Mouse (Mus musculus): ENCODE measurements around the gene Zdhhc19. TPM values are rescaled to one million over a fixed set of nuclear protein-coding genes. Genes with fewer than 3 reads are reported as not detected.
A peak's percentile ranks its signal among the peaks of the same experiment; 100 is the strongest.

Zdhhc19 gene
- total RNA-seq, 1 experiment, result not detected

- H3K9ac ChIP-seq (ENCODE audit: insufficient read depth, low read depth, low read length, poor library complexity, severe bottlenecking), result no peak overlapping the region
- in situ Hi-C loops (cut with MboI; ENCODE audit: low sequenced_read_pairs in 2 of 2, unreplicated experiment in 2 of 2), result no loop called here
- no peak for DNase-seq (ENCODE audit: low read depth, low spot score)
- H3K9me3 ChIP-seq (ENCODE audit: control insufficient read depth, insufficient read depth, low read depth, low read length), result no peaks in the 10 kb centered on the region
- no peak for TF ChIP-seq HCFC1 (IDR thresholded peaks at IDR 0.05; ENCODE audit: borderline replicate concordance, insufficient read depth, low read length)
- TF ChIP-seq MAFK (IDR thresholded peaks at IDR 0.05; ENCODE audit: insufficient read depth, low read depth, low read length), result no peak
- no peak for TF ChIP-seq ZNF384 (IDR thresholded peaks at IDR 0.05; ENCODE audit: low read depth, low read length)
- TF ChIP-seq CHD2 (IDR thresholded peaks at IDR 0.05; ENCODE audit: low read depth, low read length), result no peak
- no peak for TF ChIP-seq ZC3H11A (IDR thresholded peaks at IDR 0.05; ENCODE audit: borderline replicate concordance, low read depth, low read length)
- H3K4me1 ChIP-seq (ENCODE audit: control insufficient read depth in 2 of 2, insufficient read depth in 2 of 2, low read length in 2 of 2, poor library complexity in 1 of 2), result peaks cover 2 to 4% of the 10 kb centered on the region in 2 experiments; a peak in 2 of 4 replicates
- no peaks in the 10 kb centered on the region for H3K36me3 ChIP-seq (ENCODE audit: control insufficient read depth, insufficient read depth, low read length, poor library complexity, severe bottlenecking)
- H3K27ac ChIP-seq (ENCODE audit: insufficient read depth, low read depth, low read length, poor library complexity, severe bottlenecking), result no peak overlapping the region
- peak overlapping the region in 1 of 2 experiments; percentile 33; a peak in 1 of 4 replicates for H3K4me3 ChIP-seq (ENCODE audit: insufficient read depth in 1 of 2, low read depth in 1 of 2, low read length in 2 of 2, poor library complexity in 1 of 2, severe bottlenecking in 1 of 2)
Observed at GRCm38 (mm10) chr16:32597909-32598381, 101.9 kb downstream of the Zdhhc19 start.

- in situ Hi-C loops (cut with MboI; ENCODE audit: low sequenced_read_pairs in 2 of 2, unreplicated experiment in 2 of 2), result no loop called here
- no peak overlapping the region for H3K4me3 ChIP-seq (ENCODE audit: insufficient read depth in 1 of 2, low read depth in 1 of 2, low read length in 2 of 2, poor library complexity in 1 of 2, severe bottlenecking in 1 of 2)
Observed at GRCm38 (mm10) chr16:32599151-32599550, 103.1 kb downstream of the Zdhhc19 start.

GRCm38 (mm10) chr16:32602193-32602685 lies 106.2 kb downstream of the Zdhhc19 start:
- Histone ChIP-seq H3K4me3 (ENCODE audit: insufficient read depth in 1 of 2, low read depth in 1 of 2, low read length in 2 of 2, poor library complexity in 1 of 2, severe bottlenecking in 1 of 2) (no peak overlapping the region), H3K36me3 (ENCODE audit: control insufficient read depth, insufficient read depth, low read length, poor library complexity, severe bottlenecking) (no peaks in the 10 kb centered on the region), H3K27ac (ENCODE audit: insufficient read depth, low read depth, low read length, poor library complexity, severe bottlenecking) (no peak overlapping the region), H3K9ac (ENCODE audit: insufficient read depth, low read depth, low read length, poor library complexity, severe bottlenecking) (no peak overlapping the region), H3K9me3 (ENCODE audit: control insufficient read depth, insufficient read depth, low read depth, low read length) (no peaks in the 10 kb centered on the region), H3K4me1 (ENCODE audit: control insufficient read depth in 2 of 2, insufficient read depth in 2 of 2, low read length in 2 of 2, poor library complexity in 1 of 2) (peaks cover 2 to 4% of the 10 kb centered on the region in 2 experiments; a peak in 2 of 4 replicates)
- in situ Hi-C loops (cut with MboI; ENCODE audit: low sequenced_read_pairs in 2 of 2, unreplicated experiment in 2 of 2), result loop anchor here in 1 of 2 experiments (10.0 kb wide), 1 partner anchor 87 kb away; no protein-coding TSS in a partner anchor
- DNase-seq (ENCODE audit: low read depth, low spot score), result no peak
- TF ChIP-seq HCFC1 (IDR thresholded peaks at IDR 0.05; ENCODE audit: borderline replicate concordance, insufficient read depth, low read length) (no peak), ZC3H11A (IDR thresholded peaks at IDR 0.05; ENCODE audit: borderline replicate concordance, low read depth, low read length) (no peak), MAFK (IDR thresholded peaks at IDR 0.05; ENCODE audit: insufficient read depth, low read depth, low read length) (no peak), CHD2 (IDR thresholded peaks at IDR 0.05; ENCODE audit: low read depth, low read length) (no peak), ZNF384 (IDR thresholded peaks at IDR 0.05; ENCODE audit: low read depth, low read length) (no peak)

More at GRCm38 (mm10) chr16:32599151-32599550, 103.1 kb downstream of the Zdhhc19 start:
- Histone ChIP-seq H3K9ac (ENCODE audit: insufficient read depth, low read depth, low read length, poor library complexity, severe bottlenecking) (no peak overlapping the region), H3K4me1 (ENCODE audit: control insufficient read depth in 2 of 2, insufficient read depth in 2 of 2, low read length in 2 of 2, poor library complexity in 1 of 2) (peaks cover 2 to 4% of the 10 kb centered on the region in 2 experiments; a peak in 2 of 4 replicates), H3K27ac (ENCODE audit: insufficient read depth, low read depth, low read length, poor library complexity, severe bottlenecking) (no peak overlapping the region), H3K36me3 (ENCODE audit: control insufficient read depth, insufficient read depth, low read length, poor library complexity, severe bottlenecking) (no peaks in the 10 kb centered on the region), H3K9me3 (ENCODE audit: control insufficient read depth, insufficient read depth, low read depth, low read length) (no peaks in the 10 kb centered on the region)
- TF ChIP-seq MAFK (IDR thresholded peaks at IDR 0.05; ENCODE audit: insufficient read depth, low read depth, low read length) (no peak), CHD2 (IDR thresholded peaks at IDR 0.05; ENCODE audit: low read depth, low read length) (no peak), ZNF384 (IDR thresholded peaks at IDR 0.05; ENCODE audit: low read depth, low read length) (no peak), HCFC1 (IDR thresholded peaks at IDR 0.05; ENCODE audit: borderline replicate concordance, insufficient read depth, low read length) (no peak), ZC3H11A (IDR thresholded peaks at IDR 0.05; ENCODE audit: borderline replicate concordance, low read depth, low read length) (no peak)
- no peak for DNase-seq (ENCODE audit: low read depth, low spot score)

GRCm38 (mm10) chr16:32607562-32608343 lies 111.7 kb downstream of the Zdhhc19 start:
- peak overlapping the region; percentile 43; the same call in 1 of the 2 replicates for H3K9ac ChIP-seq (ENCODE audit: insufficient read depth, low read depth, low read length, poor library complexity, severe bottlenecking)
- peaks cover 6 to 11% of the 10 kb centered on the region in 2 experiments; a peak in 2 of 4 replicates for H3K4me1 ChIP-seq (ENCODE audit: control insufficient read depth in 2 of 2, insufficient read depth in 2 of 2, low read length in 2 of 2, poor library complexity in 1 of 2)
- in situ Hi-C loops (cut with MboI; ENCODE audit: low sequenced_read_pairs in 2 of 2, unreplicated experiment in 2 of 2), result loop anchor here in 1 of 2 experiments (10.0 kb wide), 1 partner anchor 93 kb away; no protein-coding TSS in a partner anchor
- TF ChIP-seq HCFC1 (IDR thresholded peaks at IDR 0.05; ENCODE audit: borderline replicate concordance, insufficient read depth, low read length), result no peak
- TF ChIP-seq CHD2 (IDR thresholded peaks at IDR 0.05; ENCODE audit: low read depth, low read length), result no peak
- TF ChIP-seq MAFK (IDR thresholded peaks at IDR 0.05; ENCODE audit: insufficient read depth, low read depth, low read length), result no peak
- H3K9me3 ChIP-seq (ENCODE audit: control insufficient read depth, insufficient read depth, low read depth, low read length), result no peaks in the 10 kb centered on the region
- H3K36me3 ChIP-seq (ENCODE audit: control insufficient read depth, insufficient read depth, low read length, poor library complexity, severe bottlenecking), result no peaks in the 10 kb centered on the region
- no peak for DNase-seq (ENCODE audit: low read depth, low spot score)
- peak overlapping the region in 1 of 2 experiments; percentile 32; a peak in 1 of 4 replicates for H3K4me3 ChIP-seq (ENCODE audit: insufficient read depth in 1 of 2, low read depth in 1 of 2, low read length in 2 of 2, poor library complexity in 1 of 2, severe bottlenecking in 1 of 2)
- H3K27ac ChIP-seq (ENCODE audit: insufficient read depth, low read depth, low read length, poor library complexity, severe bottlenecking), result peak overlapping the region; percentile 69; the same call in 1 of the 2 replicates
